Mouse (Mus musculus) neural tube, embryonic 14.5 days (tissue): ENCODE measurements around the gene Foxk1. TPM values are rescaled to one million over a fixed set of nuclear protein-coding genes. Genes with fewer than 3 reads are reported as not detected.

Source experiments
- ATAC-seq: fragments of 200-750 bp; cut with Nextera tagmentation; 2 replicates; pipeline ENCODE4 v1.8.0; 2017; ENCODE audit warnings: low read depth, mild to moderate bottlenecking, moderate TSS enrichment, moderate library complexity
- H3K27ac ChIP-seq: fragments of 300-500 bp; sonication (generic); 2 replicates; pipeline ENCODE4 v1.5.1; 2014; ENCODE audit warnings: low read depth, mild to moderate bottlenecking, control low read depth, low read length, moderate library complexity, mixed read lengths
- H3K27me3 ChIP-seq: fragments of 300-500 bp; sonication (generic); 2 replicates; pipeline ENCODE4 v1.6.1; 2014; ENCODE audit warnings: low read length; ENCODE audit not compliant: control insufficient read depth, insufficient read depth
- H3K36me3 ChIP-seq: fragments of 300-500 bp; sonication (generic); 2 replicates; pipeline ENCODE4 v1.6.1; 2014; ENCODE audit warnings: low read length, mixed read lengths; ENCODE audit not compliant: control insufficient read depth, insufficient read depth
- H3K4me1 ChIP-seq: fragments of 300-500 bp; sonication (generic); 2 replicates; pipeline ENCODE4 v1.6.1; 2014; ENCODE audit warnings: low read length; ENCODE audit not compliant: control insufficient read depth, insufficient read depth
- H3K4me2 ChIP-seq: fragments of 300-500 bp; sonication (generic); 2 replicates; pipeline ENCODE4 v1.6.1; 2014; ENCODE audit warnings: mild to moderate bottlenecking, low read depth, low read length, control low read depth
- H3K4me3 ChIP-seq: fragments of 300-500 bp; sonication (generic); 2 replicates; pipeline ENCODE4 v1.5.1; 2014; ENCODE audit warnings: low read depth, low read length, control low read depth, mixed read lengths
- H3K9ac ChIP-seq: fragments of 300-500 bp; sonication (generic); replicated peaks from 2 replicates; pipeline ENCODE4 v1.6.1; 2014; ENCODE audit warnings: low read depth, mild to moderate bottlenecking, control low read depth, low read length, mixed read lengths
- H3K9me3 ChIP-seq: fragments of 300-500 bp; sonication (generic); 2 replicates; pipeline ENCODE4 v1.6.1; 2016; ENCODE audit warnings: low read length; ENCODE audit not compliant: control insufficient read depth
- WGBS: fragments of 180-500 bp; shearing (Covaris S2); extraction: QIAGEN DNeasy Blood & Tissue Kit; methylation state at CpG from one replicate; pipeline ENCODE4 v1.1.7; 2014; 5-methylcytosine and 5-hydroxymethylcytosine counted together
- polyA plus RNA-seq: library from polyadenylated mRNA; unstranded; fragments of >200 nt; fragmentation: Nextera tagmentation; extraction: Ambion mirVana; gene quantifications from 2 replicates; pipeline ENCODE4 v1.2.1, GENCODE M21; 2014

Gene Foxk1
- polyA plus RNA-seq, 1 experiment from 2014 or later, result 4.3 TPM

- WGBS, result 93% methylated on average over 11 of the region's 11 CpGs
- no peak overlapping the region for H3K4me2 ChIP-seq
- no peaks in the 10 kb centered on the region for H3K9me3 ChIP-seq
- H3K27me3 ChIP-seq, result no peaks in the 10 kb centered on the region
- H3K9ac ChIP-seq, result no peak overlapping the region
- H3K36me3 ChIP-seq, result peaks cover 14% of the 10 kb centered on the region
- no peak overlapping the region for H3K4me3 ChIP-seq
- H3K4me1 ChIP-seq, result peaks cover 2% of the 10 kb centered on the region
- no peak for ATAC-seq
- no peak overlapping the region for H3K27ac ChIP-seq
These were observed 68.5 kb downstream of the Foxk1 start for GRCm38 (mm10) chr5:142469796-142470195.

- Histone ChIP-seq H3K9me3 (no peaks in the 10 kb centered on the region), H3K9ac (no peak overlapping the region), H3K27me3 (no peaks in the 10 kb centered on the region), H3K36me3 (peaks cover 16% of the 10 kb centered on the region), H3K27ac (no peak overlapping the region), H3K4me2 (no peak overlapping the region), H3K4me3 (no peak overlapping the region), H3K4me1 (no peaks in the 10 kb centered on the region; the same call in 1 of the 2 replicates)
- ATAC-seq, result peak; percentile 33; the same call in 1 of the 2 replicates
- 54% methylated on average over 10 of the region's 10 CpGs for WGBS
These were observed 72.4 kb downstream of the Foxk1 start for GRCm38 (mm10) chr5:142473696-142474095.

GRCm38 (mm10) chr5:142475669-142476068 is 74.4 kb downstream of the Foxk1 start:
- no peak for ATAC-seq

GRCm38 (mm10) chr5:142477346-142477745 is 76.0 kb downstream of the Foxk1 start:
- Histone ChIP-seq H3K4me3 (no peak overlapping the region), H3K36me3 (peaks cover 10% of the 10 kb centered on the region; the same call in 1 of the 2 replicates), H3K27me3 (no peaks in the 10 kb centered on the region), H3K9ac (0 out of 2 replicates have a peak overlapping the region, but pooled peaks have one; percentile 21), H3K4me2 (no peak overlapping the region), H3K4me1 (no peaks in the 10 kb centered on the region; the same call in 1 of the 2 replicates), H3K9me3 (no peaks in the 10 kb centered on the region), H3K27ac (no peak overlapping the region)
- WGBS, result 87% methylated on average over 12 of the region's 12 CpGs
- no peak for ATAC-seq

More at GRCm38 (mm10) chr5:142475669-142476068, 74.4 kb downstream of the Foxk1 start:
- Histone ChIP-seq H3K9me3 (no peaks in the 10 kb centered on the region), H3K4me1 (no peaks in the 10 kb centered on the region; the same call in 1 of the 2 replicates), H3K27ac (no peak overlapping the region), H3K27me3 (no peaks in the 10 kb centered on the region), H3K4me3 (no peak overlapping the region), H3K36me3 (peaks cover 10% of the 10 kb centered on the region; the same call in 1 of the 2 replicates), H3K4me2 (no peak overlapping the region), H3K9ac (no peak overlapping the region)
- 79% methylated on average over 7 of the region's 7 CpGs for WGBS

GRCm38 (mm10) chr5:142477866-142478615 is 76.7 kb downstream of the Foxk1 start:
- ATAC-seq, result no peak
- H3K4me3 ChIP-seq, result no peak overlapping the region
- WGBS, result 82% methylated on average over 5 of the region's 5 CpGs
- H3K27ac ChIP-seq, result no peak overlapping the region
- 0 out of 2 replicates have a peak overlapping the region, but pooled peaks have one; percentile 21 for H3K9ac ChIP-seq
- no peaks in the 10 kb centered on the region; the same call in 1 of the 2 replicates for H3K4me1 ChIP-seq
- H3K9me3 ChIP-seq, result no peaks in the 10 kb centered on the region
- H3K36me3 ChIP-seq, result peaks cover 10% of the 10 kb centered on the region; the same call in 1 of the 2 replicates
- H3K4me2 ChIP-seq, result no peak overlapping the region
- no peaks in the 10 kb centered on the region for H3K27me3 ChIP-seq

- Histone ChIP-seq H3K4me1 (no peaks in the 10 kb centered on the region), H3K27ac (no peak overlapping the region), H3K9ac (no peak overlapping the region), H3K36me3 (peaks cover 10% of the 10 kb centered on the region; the same call in 1 of the 2 replicates), H3K9me3 (no peaks in the 10 kb centered on the region), H3K4me2 (peak overlapping the region; percentile 20; the same call in 1 of the 2 replicates), H3K27me3 (no peaks in the 10 kb centered on the region), H3K4me3 (no peak overlapping the region)
- WGBS, result 31% methylated on average over 17 of the region's 17 CpGs
- peak; percentile 64 for ATAC-seq
These were observed 77.6 kb downstream of the Foxk1 start for GRCm38 (mm10) chr5:142478829-142479435.

GRCm38 (mm10) chr5:142482512-142482911 is 81.2 kb downstream of the Foxk1 start:
- no peak overlapping the region for H3K27ac ChIP-seq
- WGBS, result 68% methylated on average over 2 of the region's 2 CpGs
- H3K4me1 ChIP-seq, result no peaks in the 10 kb centered on the region
- H3K27me3 ChIP-seq, result no peaks in the 10 kb centered on the region
- no peak overlapping the region for H3K4me2 ChIP-seq
- H3K4me3 ChIP-seq, result no peak overlapping the region
- no peaks in the 10 kb centered on the region for H3K36me3 ChIP-seq
- ATAC-seq, result no peak
- H3K9me3 ChIP-seq, result no peaks in the 10 kb centered on the region
- no peak overlapping the region for H3K9ac ChIP-seq

GRCm38 (mm10) chr5:142483581-142483980 is 82.3 kb downstream of the Foxk1 start:
- no peak overlapping the region for H3K27ac ChIP-seq
- no peaks in the 10 kb centered on the region for H3K9me3 ChIP-seq
- H3K4me2 ChIP-seq, result no peak overlapping the region
- no peaks in the 10 kb centered on the region for H3K4me1 ChIP-seq
- H3K27me3 ChIP-seq, result no peaks in the 10 kb centered on the region
- WGBS, result 94% methylated on average over 5 of the region's 5 CpGs
- no peak overlapping the region for H3K9ac ChIP-seq
- no peak for ATAC-seq
- H3K36me3 ChIP-seq, result no peaks in the 10 kb centered on the region
- H3K4me3 ChIP-seq, result no peak overlapping the region

- ATAC-seq, result no peak
- H3K27ac ChIP-seq, result no peak overlapping the region
- no peaks in the 10 kb centered on the region for H3K4me1 ChIP-seq
- no peak overlapping the region for H3K4me2 ChIP-seq
- WGBS, result 68% methylated on average over 9 of the region's 9 CpGs
- H3K36me3 ChIP-seq, result no peaks in the 10 kb centered on the region
- H3K4me3 ChIP-seq, result no peak overlapping the region
- no peaks in the 10 kb centered on the region for H3K27me3 ChIP-seq
- H3K9me3 ChIP-seq, result no peaks in the 10 kb centered on the region
- no peak overlapping the region for H3K9ac ChIP-seq
These were observed 85.4 kb downstream of the Foxk1 start for GRCm38 (mm10) chr5:142486654-142487053.
